Mouse (Mus musculus) Muller cell, postnatal 12 days (primary cell): ENCODE measurements around the gene Kcnd3.

Source experiments
- DNase-seq: peaks from one replicate; pipeline ENCODE4 v3.0.0-alpha.2; 2015; ENCODE audit errors: inconsistent ontology term

Kcnd3 gene

GRCm38 (mm10) chr3:105453214-105453950, 1.3 kb downstream of the Kcnd3 start:
- DNase-seq: no peak

- no peak for DNase-seq
These were observed 5.5 kb downstream of the Kcnd3 start for GRCm38 (mm10) chr3:105457657-105458056.

DNA sequence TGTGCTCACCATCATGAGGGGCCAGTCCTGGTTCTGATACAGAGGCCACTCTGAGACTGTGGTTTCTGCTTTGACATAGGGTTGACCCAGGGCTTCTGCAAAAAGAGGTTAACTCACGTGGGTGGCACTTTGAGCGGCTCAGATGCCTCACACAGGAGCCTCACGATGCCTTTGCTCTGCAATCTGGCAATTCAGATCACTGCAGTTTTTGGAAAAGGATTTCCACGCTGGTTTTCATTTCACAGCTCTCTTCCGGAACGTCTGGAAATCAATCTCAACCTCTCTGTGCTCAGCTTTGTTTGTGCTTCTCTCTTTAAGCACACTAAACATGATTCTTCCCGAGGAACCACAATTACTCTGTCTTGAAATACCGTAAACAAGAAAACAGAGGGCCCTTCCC, 14.4 kb downstream of the Kcnd3 start:
- no peak for DNase-seq

GRCm38 (mm10) chr3:105472564-105472963, 20.4 kb downstream of the Kcnd3 start:
- no peak for DNase-seq

DNA sequence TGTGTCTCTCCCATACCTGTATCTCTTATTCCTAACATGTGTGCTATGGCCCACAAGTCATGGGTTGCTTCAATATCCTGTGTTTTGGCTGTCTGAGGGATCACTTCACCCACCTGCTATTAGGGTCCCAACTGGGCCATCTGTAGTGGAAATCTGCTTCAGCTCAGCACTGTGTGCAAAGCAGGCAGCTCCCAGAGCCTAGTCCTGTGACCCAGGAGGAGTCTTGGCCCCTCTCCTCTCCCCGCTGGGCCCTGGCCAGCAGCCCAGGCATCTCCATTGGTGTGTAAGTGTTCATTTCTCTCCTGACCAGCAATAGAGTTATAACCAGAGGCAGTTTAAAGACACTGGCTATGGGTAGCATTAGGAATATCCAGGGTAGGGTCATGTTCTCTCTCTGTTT, 24.3 kb downstream of the Kcnd3 start:
- peak; percentile 87 for DNase-seq

GRCm38 (mm10) chr3:105478876-105479275, 26.7 kb downstream of the Kcnd3 start:
- no peak for DNase-seq

DNA sequence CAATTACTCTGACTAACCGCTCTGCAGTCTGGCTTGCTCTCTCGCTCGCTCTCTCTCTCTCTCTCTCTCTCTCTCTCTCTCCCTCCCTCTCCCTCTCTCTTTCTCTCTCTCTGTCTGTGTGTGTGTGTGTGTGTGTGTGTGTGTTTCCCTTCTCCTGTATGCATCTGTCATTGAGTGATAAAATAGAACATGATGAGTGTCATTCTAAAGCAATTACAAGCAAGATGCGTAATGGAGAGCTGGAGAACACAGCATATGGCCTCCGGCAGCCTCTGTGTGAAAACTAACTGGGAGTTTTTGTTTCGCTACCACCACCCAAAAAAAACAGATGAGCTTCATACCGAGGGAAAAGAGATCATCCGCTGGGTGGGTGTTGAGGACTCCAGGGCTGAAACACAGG, 29.3 kb downstream of the Kcnd3 start:
- DNase-seq: peak; percentile 82

- peak; percentile 81 for DNase-seq
These were observed 31.5 kb downstream of the Kcnd3 start for GRCm38 (mm10) chr3:105483651-105484052.

- peak; percentile 36 for DNase-seq
These were observed 35.0 kb downstream of the Kcnd3 start for GRCm38 (mm10) chr3:105487171-105487570.

DNA sequence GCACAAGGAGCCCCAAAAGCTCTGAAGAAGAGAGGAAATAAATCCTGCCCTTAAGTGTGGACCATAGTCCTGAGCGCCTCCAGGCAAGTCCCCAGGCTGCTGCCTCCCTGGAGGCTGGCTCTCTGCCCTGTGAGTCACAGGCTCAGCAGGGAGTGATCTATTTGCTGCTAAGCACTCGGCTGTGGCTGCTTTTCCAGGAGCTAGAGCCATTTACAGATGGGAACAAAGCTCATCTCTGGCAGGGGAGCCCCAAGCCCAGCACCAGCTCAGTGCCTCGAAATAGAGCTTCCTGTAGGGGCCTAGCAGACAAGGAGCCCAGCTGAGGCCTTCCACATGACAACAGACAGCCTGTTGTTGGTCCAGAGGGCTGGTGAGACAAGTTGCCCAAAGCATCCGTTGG, 37.5 kb downstream of the Kcnd3 start:
- DNase-seq: peak; percentile 86

GRCm38 (mm10) chr3:105494886-105495285, 42.8 kb downstream of the Kcnd3 start:
- DNase-seq: no peak

GRCm38 (mm10) chr3:105496216-105496615, 44.1 kb downstream of the Kcnd3 start:
- DNase-seq: no peak

DNA sequence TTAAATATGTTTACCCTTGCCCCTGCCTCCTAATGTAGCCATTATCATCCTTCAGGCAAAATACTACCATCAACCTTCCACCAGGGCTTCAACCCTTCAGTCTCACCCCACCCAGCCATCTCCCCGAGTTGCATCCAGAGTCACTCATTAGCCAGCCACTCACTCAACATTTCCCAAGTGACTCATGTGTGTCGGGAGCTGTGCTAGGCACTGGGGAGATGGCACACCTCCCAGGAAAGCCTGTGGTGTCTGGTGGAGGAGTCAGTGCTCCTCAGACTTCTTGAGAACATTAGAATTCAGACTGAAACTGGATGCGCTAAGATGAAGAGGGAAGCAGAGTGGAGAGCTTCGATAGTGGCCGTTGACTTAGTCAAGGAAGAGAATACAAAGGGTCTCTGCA, 44.8 kb downstream of the Kcnd3 start:
- no peak for DNase-seq

DNA sequence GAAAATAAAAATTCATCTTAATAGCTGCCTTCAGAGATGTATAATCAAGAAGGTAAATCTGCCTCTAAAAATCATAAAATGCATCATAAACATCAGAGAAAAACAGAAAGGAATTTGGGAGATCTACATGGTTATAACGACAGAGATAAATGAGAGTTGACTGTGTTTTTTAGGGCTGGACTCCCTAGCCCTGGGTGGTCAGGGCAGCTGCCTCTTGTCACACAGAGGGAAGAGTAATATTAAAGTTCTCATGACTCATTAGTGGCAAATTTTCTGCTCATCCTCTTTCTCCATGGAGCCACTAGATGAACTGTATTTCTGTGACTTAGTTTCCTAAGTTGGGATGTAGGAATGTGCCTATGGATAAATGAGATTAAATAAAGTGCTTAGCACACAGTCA, 48.9 kb downstream of the Kcnd3 start:
- no peak for DNase-seq

DNA sequence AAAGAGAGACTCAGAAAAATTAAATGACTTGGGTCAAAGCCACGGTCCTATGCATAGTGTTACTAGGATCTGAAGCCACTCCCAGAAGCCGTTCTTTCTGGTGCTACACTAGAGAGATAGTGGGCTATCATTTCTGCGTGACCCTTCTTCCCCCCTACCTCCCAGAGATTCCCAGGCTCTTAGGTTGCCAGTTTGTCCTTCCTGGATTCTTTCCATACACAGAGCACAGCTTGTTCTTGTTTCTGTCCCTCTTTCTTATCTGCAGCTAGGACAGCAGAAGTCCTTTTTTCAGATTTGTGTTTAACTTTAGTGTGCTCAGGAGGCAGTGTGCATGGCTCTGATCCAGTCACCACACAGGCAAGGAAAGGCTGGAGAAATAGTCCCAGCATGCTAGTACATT, 52.1 kb downstream of the Kcnd3 start:
- no peak for DNase-seq

DNA sequence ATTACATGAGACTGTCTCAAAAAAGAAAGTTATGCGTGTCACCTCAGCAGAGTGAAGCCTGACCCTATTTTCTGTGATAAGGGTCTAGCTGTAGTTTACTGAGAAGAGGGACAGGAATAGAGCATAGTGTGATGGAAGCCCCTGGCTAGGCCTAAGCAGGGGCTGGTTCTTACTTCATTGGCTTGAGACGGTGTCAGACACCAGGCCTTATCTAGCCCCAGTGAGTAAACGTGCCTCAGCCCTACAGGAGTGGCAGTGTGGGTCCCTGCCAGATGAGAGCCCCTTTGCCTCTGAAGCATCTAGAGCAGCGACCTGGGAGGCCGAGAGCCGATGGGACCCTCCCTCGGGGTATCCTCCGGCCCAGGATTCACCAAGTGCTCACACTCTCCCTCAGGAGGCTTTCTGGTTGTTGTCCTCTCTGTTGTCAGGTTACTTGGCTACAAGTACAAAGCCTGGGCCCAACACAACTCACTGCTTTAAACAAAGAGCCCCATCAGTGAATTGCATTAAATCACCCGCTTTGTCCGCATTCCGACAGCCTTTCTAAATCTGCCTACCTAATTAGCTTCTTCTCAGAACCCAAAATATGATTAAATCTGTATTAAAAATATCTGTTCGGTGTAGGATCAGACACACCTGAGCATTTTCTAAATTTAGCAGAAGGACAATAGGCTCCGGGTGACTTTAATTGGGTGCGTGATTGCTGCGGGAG, 53.2 kb downstream of the Kcnd3 start:
- peak; percentile 53 for DNase-seq

GRCm38 (mm10) chr3:105505873-105506170, 53.7 kb downstream of the Kcnd3 start:
- DNase-seq: no peak

DNA sequence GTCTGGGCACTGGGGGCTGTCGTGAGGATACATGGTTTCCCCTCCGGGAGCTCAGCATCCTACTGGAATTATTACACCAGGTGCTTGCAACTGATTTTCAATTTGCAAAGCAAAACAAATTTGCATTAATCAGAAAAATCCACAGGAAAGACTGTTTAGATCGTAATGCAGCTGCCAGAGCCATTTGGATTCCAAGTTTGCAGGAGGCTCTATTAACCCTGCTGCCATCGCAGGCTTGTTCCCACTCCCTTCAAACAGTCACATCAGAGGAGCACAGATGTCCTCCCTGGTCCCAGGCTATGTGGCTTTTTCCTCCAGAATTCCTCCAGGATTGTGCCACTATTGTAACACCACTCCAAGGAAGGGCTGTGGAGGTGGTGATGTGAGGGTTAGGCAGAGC, 54.5 kb downstream of the Kcnd3 start:
- no peak for DNase-seq

GRCm38 (mm10) chr3:105509321-105509720, 57.2 kb downstream of the Kcnd3 start:
- no peak for DNase-seq

DNA sequence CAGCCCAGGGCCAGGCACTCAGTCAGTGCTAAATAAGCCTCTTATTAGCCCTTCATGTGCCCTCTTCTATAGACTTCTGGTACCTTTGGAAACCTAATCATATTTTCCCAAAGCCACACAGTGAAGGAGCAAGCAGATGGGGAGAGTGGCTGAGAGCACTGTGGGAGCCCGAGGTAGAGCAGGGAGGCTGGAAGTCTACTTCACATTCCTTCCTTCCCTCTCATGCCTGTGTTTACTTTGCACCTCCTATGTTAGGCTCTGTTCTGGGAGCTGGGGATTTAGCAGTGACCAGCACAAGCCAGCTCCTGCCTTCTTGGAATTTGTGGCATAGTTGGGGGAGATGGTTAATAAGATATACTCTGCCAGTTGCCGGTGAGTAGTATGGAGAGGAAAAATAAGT, 59.7 kb downstream of the Kcnd3 start:
- DNase-seq: no peak

DNA sequence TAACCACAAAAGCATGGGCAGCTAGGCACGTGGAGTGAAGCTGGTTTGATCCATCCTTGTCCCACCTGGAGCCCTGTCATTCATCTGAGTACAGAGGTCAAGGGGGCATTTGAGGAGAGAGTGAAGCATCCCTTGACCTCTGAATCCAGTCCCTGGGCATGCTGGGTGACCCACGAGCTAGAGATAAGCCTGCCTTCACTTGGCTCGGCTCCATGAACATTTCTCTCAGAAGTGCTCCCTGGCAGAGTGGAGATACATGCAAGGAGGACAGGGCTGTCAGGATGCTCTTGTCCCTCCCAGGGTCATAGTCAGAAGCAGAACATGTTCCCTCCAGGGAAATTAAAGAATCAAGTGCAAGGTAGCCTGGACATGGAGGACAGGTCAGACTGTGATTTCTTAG, 62.1 kb downstream of the Kcnd3 start:
- DNase-seq: no peak

DNA sequence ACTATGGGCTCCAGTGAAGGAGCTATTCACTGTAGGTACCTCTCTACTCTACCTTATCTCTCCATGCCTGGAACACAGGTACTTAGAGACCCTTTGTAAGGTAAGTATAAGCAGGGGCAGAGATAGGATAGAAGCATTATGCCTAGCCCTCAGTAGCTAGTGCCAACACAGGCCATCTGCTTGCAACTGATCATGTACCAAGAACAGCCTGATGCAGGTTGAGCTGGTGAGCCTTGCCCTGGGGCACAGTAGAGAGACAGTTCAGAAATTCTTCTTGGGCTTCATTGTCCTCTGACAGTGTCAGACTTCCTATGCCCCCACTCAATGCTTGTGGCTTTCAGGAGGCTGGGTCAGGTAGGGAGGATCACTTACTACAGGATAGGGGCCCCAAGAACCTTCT, 62.9 kb downstream of the Kcnd3 start:
- DNase-seq: no peak

DNA sequence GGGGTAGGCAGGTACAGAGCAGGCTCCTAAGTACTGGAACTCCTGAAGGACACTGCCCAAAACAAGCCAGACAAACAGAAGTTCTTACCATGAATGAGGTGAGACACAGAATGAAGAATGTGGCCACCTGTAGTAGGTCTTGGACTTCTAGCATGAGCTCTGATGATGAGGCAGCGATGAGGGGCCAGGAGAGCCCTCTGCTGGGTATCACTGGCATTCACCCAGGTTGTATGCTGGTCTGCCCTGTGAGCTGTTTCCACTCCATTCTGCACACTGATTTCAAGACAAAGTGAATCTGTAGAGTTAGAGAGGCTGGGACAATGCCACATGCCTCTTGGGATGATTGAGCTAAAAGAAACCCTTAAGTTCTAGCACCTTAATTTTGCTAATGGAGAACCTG, 63.5 kb downstream of the Kcnd3 start:
- DNase-seq: no peak

GRCm38 (mm10) chr3:105520446-105520845, 68.3 kb downstream of the Kcnd3 start:
- DNase-seq: no peak
